Mouse (Mus musculus) liver (tissue): ENCODE data around the gene Nol3.

Experiments used
- DNase-seq: peaks from one replicate; pipeline ENCODE4 v3.0.0-alpha.2; 2020; ENCODE audit warnings: mixed read lengths

Gene Nol3

GRCm38 (mm10) chr8:105263244-105263912 lies 12.6 kb upstream of the Nol3 start:
- DNase-seq, result no peak

- peak; percentile 84 for DNase-seq
Measured at GRCm38 (mm10) chr8:105264024-105264982, 11.6 kb upstream of the Nol3 start, which contains the start of the genes Tradd and Fbxl8. TSS of gene Tradd (minus strand) at chr8:105264609. TSS of gene Fbxl8 (plus strand) at chr8:105264648.

- no peak for DNase-seq
Measured at GRCm38 (mm10) chr8:105265128-105265527, 10.8 kb upstream of the Nol3 start.

- no peak for DNase-seq
Measured at GRCm38 (mm10) chr8:105266775-105267174, 9.2 kb upstream of the Nol3 start.

- no peak for DNase-seq
Measured at GRCm38 (mm10) chr8:105268342-105269074, 7.4 kb upstream of the Nol3 start.

- no peak for DNase-seq
Measured at GRCm38 (mm10) chr8:105269075-105269458, 6.9 kb upstream of the Nol3 start.

GRCm38 (mm10) chr8:105269461-105269947 lies 6.4 kb upstream of the Nol3 start, which contains the start of gene Hsf4:
TSS of gene Hsf4 (plus strand) at chr8:105269801.
- DNase-seq, result no peak

- no peak for DNase-seq
Measured at GRCm38 (mm10) chr8:105270101-105270915, 5.6 kb upstream of the Nol3 start.

- no peak for DNase-seq
Measured at GRCm38 (mm10) chr8:105270916-105271186, 5.1 kb upstream of the Nol3 start.

GRCm38 (mm10) chr8:105275387-105275786 lies 553 bp upstream of the Nol3 start:
- no peak for DNase-seq

GRCm38 (mm10) chr8:105276292-105277120 lies 566 bp downstream of the Nol3 start:
- DNase-seq, result peak; percentile 69

GRCm38 (mm10) chr8:105278911-105279334 lies 3.0 kb downstream of the Nol3 start:
- peak; percentile 62 for DNase-seq

GRCm38 (mm10) chr8:105280567-105280966 lies 4.6 kb downstream of the Nol3 start:
- no peak for DNase-seq

GRCm38 (mm10) chr8:105281821-105282220 lies 5.9 kb downstream of the Nol3 start:
- DNase-seq, result no peak

GRCm38 (mm10) chr8:105282239-105282638 lies 6.3 kb downstream of the Nol3 start:
- DNase-seq, result no peak

GRCm38 (mm10) chr8:105283074-105283473 lies 7.1 kb downstream of the Nol3 start:
- peak; percentile 77 for DNase-seq

- DNase-seq, result no peak
Measured at GRCm38 (mm10) chr8:105285514-105285913, 9.6 kb downstream of the Nol3 start.

GRCm38 (mm10) chr8:105286907-105287306 lies 11.0 kb downstream of the Nol3 start:
- no peak for DNase-seq

- no peak for DNase-seq
Measured at GRCm38 (mm10) chr8:105288231-105288630, 12.3 kb downstream of the Nol3 start.

- DNase-seq, result peak; percentile 88
Measured at GRCm38 (mm10) chr8:105288958-105289732, 13.2 kb downstream of the Nol3 start.
